Mouse (Mus musculus) megakaryocyte progenitor cell, adult 5-6 weeks (primary cell): ENCODE data around the gene Retnla. TPM values are rescaled to one million over a fixed set of nuclear protein-coding genes. Genes with fewer than 3 reads are reported as not detected.
A peak's percentile ranks its signal among the peaks of the same experiment; 100 is the strongest.

Experiments used
- ATAC-seq: replicated peaks from 2 replicates; pipeline ENCODE4 v1.8.0; 2016; ENCODE audit warnings: mild to moderate bottlenecking, moderate TSS enrichment, inconsistent platforms; ENCODE audit not compliant: poor library complexity
- total RNA-seq, 2 experiments: library from RNA; stranded (forward) in 1 of 2; stranded (reverse) in 1 of 2; fragments of 157-497, 149-512 nt in 1 of 2; fragments of 200-1000 nt in 1 of 2; gene quantifications; 2 replicates each; pipeline versions ENCODE4 v1.2.3 to v1.2.4; 2015 to 2017

Gene Retnla
- total RNA-seq (2015) (not detected in 2 replicates), total RNA-seq (2017) (not detected in 2 replicates)

DNA sequence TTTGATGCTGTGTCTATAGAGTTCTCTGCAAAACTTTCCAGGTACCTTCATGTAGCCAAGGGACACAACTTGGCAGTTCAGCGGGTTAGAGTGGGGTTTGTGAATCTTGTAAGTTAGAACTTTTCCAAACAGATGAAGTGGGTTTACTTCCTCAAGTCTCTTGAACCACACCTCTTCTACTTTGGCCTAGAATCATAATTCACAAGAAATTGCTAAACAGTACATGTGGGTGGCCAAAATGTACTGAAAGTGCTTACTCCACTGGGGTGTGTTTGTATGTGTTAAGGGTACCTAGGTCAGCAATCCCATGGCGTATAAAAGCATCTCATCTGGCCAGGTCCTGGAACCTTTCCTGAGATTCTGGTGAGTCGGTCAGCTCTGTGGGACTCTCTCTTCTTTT, at the start of gene Retnla:
Retnla (plus strand) TSS at position 286 of the 400 bp plus-strand sequence.
- no peak for ATAC-seq

DNA sequence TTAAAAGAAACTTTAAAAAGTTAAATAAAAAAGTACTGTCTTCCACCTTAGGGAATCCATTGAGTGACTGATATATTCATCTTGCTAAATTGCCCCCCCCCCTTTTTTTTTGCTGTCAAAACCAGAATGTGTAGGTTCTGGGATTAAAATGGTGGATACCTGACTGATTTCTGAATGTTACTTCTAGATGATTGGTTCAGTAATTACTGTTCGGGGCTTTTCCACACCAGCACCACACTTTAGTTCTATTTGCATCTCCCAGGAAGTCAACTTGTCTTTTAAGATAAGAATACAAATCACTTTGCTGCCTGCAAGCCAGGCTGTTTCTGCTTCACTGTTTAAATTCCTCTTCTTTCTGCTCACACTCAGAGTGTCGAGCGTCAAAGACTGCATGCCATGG, 44.1 kb upstream of the Retnla start:
- ATAC-seq, result no peak

- ATAC-seq, result peak; percentile 73
Observed at GRCm38 (mm10) chr16:48799470-48799869, 42.9 kb upstream of the Retnla start.

DNA sequence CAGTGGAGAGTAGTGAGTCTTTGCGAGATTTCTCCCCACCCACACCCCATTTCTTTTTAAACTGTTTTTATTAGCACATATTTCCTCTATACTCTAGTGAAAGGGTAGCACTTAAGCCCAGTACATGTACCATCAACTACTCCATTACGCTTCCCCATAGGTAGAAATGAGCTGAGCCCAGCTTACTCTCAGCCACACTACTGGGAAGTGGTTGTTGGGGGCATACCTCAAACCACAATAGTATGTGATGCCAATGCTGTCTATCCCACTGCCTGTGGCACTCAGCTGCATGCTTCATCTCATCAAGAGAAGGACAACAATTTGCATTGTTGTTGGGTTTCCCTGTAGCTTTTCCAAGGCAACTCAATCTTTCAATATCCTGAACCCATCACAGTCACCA, 41.4 kb upstream of the Retnla start:
- ATAC-seq, result peak; percentile 90

DNA sequence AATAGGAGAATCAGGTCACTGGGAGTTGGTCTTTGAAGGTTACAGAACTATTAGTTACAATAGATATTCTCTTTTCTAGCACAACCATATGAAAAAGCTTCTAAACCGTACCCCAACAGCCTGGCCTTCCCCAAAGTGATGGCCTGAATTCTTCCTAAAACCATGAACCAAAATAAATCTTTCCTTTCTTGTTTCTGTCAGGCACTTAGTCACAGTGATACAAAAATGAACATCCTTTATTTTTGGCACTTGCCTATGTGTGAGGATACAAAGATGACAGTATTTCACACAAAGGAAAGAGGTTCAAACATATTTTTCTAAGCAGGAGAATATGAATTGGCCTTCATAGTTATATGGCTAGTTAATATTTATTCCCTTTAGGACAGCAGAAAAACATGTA, 36.9 kb upstream of the Retnla start:
- ATAC-seq, result no peak

DNA sequence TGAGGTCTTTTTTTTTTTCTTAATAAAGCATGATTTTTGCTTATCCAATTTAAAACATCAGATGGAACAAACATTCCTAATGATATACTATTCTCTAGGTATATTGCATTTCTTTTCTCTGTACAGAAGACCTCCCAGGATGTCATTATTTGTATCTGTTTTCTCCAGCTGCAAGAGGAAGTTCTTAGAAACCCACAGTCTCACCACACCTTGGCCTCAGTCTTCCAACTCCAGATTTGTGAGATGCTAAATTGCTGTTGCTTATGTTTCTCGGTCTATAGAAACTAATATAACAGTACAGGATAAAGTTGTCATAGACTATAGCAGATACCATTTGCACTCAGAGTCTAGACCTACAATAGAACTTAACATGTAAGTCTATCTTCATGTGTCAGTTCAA, 35.8 kb upstream of the Retnla start:
- ATAC-seq, result 0 out of 2 replicates have a peak, but pooled peaks have one; percentile 39

DNA sequence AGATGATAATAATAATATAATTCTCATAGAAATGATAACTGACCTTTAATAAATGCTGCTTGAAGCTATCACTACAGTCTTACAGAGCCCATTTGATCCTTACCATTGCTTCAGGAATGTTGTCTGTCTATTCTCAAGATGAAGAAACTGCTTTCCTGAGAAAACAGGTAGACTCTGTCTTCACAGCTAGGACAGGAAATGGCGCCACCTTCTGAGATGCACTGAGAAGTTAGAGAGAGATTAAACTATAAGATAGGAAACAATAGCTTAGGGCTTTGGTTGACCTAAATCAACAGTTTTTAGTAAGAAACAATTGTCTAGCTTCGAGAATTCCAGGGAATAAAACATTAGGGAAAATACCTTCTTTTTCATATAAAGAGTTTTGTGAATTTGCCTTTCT, 33.0 kb upstream of the Retnla start:
- 0 out of 2 replicates have a peak, but pooled peaks have one; percentile 39 for ATAC-seq

DNA sequence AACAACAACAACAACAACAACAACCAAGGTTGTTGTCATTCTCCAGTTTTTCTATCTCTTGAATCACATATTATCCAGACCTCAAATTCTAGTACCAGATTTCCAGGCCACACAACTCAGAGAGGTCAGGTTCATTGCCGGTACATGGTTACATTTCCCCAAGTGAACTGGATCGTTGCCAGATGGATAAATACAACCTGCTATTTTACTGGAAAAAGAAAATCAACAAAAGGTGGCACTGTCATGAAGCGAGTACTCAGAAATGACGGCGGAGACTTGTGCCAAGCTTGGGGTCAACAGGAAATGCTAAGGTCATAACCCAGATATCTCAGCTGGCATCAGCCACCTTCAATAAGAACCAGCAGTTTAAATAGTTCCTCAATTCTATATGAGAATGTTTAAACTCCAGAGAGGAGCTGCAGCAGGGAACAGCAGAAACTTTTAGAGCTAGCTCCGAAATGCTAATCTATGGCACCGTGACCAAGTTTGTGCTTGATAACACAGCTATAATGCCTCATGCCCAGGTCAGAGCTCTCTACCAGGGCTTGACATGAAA, 30.4 kb upstream of the Retnla start:
- peak; percentile 63 for ATAC-seq

- ATAC-seq, result no peak
Observed at GRCm38 (mm10) chr16:48816695-48817094, 25.7 kb upstream of the Retnla start, which contains the start of gene Retnlb. Gene Retnlb (plus strand): TSS chr16:48816856.

GRCm38 (mm10) chr16:48818524-48818923, 23.8 kb upstream of the Retnla start:
- peak; percentile 98 for ATAC-seq

DNA sequence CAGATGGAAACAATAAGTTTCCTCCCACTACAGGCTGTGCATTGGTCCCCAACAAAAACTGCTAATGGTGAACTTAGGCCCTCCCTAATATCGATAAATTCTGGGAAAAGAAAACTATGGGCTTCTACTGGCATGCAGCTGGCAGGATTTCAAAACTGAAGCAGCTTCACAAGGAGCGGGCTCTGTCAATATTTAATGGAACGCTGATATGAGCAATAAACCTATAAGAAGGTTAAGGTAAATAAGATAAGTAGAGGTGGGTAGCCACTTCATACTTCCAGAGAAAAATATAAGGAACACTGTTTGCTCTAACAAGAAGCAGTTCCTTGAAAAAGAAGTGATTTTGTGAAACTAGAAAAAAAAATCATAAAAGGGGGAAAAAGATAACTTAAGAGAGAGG, 15.9 kb upstream of the Retnla start:
- no peak for ATAC-seq

DNA sequence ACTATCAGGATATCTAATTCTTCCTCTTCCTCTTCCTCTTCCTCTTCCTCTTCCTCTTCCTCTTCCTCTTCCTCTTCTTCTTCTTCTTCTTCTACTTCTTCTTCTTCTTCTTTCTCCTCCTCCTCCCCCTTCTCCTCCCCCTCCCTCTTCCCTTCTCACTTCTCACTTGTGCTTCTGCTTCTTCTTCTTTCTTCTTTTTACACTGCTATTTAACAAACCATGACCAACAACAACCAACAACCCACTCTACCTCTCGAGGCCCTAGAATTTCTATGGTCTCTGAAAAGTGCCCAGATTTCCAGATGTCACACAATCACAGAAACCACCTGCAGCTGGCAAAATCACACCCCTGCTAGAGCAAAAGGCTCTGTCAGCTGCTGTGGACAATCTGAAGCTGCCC, 14.7 kb upstream of the Retnla start:
- ATAC-seq, result 0 out of 2 replicates have a peak, but pooled peaks have one; percentile 34

DNA sequence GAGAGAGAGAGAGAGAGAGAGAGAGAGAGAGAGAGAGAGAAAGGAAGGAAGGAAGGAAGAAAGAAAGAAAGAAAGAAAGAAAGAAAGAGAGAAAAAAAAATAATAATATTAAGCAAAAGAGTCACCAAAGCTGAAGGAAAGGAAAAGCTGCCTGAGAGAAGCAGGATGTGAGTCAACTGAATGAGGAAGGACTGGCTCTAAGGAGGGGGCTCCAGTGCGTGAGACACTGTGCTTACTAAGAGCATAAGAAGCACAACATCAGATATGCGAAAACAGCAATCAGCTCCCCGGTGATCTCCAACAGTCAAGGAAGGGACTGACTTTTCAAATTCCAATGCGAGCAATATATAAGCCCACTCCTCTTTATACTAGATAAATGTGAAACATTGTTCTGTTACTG, 13.3 kb upstream of the Retnla start:
- peak; percentile 65 for ATAC-seq

GRCm38 (mm10) chr16:48832055-48832454, 10.3 kb upstream of the Retnla start:
- ATAC-seq, result no peak

DNA sequence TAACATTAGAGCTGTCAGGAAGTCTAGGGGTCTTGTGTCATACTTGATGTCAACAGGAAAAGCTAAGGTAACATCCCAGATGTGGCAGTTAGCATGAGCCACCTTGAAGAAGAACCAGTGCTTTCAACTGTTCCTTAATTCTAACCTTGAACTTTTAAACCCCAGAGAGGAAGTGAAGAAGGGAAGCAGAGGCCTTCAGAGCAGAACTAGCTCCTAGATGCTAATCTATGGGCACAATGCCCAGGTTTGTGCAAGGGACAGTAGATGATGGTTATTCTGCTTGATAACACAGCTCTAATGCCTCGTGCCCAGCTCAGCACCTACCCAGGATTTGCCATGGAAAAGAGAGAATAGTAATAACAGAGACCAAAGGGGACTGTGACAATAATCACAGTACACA, 8.7 kb upstream of the Retnla start:
- peak; percentile 98 for ATAC-seq

DNA sequence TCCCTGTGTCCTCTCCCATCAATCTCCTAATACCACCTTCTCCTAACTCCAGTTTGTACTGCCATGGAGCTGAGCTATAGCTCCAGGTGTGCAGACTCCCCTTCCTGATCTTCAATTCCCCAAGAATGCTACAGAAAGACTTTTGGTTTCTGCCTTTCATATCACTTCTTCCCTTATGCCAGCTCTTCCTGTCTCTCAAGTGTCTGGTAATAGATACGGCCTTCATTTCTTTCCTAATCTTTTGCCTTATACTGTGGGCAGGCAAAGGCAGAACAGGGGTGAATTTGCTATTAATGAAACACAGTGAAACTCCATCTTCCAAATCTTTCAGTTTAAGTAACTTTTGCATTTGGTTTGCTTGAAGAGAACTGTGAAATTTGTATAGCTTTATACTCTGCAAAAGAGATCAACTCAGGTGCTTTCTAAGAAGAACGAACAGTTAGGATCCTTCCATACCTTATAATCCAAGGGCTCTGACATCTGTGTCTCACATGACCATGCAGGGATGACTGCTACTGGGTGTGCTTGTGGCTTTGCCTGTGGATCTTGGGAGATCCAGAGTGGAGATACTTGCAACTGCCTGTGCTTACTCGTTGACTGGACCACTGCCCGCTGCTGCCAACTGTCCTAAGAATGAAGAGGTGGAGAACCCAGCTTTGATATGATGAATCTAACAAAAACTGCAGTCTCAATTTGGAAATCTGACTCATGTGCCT, 1.5 kb downstream of the Retnla start:
- ATAC-seq, result peak; percentile 61

DNA sequence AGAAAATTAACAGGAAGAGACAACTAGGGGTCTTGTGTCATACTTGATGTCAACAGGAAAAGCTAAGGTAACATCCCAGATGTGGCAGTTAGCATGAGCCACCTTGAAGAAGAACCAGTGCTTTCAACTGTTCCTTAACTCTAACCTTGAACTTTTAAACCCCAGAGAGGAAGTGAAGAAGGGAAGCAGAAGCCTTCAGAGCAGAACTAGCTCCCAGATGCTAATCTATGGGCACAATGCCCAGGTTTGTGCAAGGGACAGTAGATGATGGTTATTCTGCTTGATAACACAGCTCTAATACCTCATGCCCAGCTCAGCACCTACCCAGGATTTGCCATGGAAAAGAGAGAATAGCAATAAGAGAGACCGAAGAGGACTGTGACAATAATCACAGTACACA, 22.7 kb downstream of the Retnla start:
- ATAC-seq, result peak; percentile 87

DNA sequence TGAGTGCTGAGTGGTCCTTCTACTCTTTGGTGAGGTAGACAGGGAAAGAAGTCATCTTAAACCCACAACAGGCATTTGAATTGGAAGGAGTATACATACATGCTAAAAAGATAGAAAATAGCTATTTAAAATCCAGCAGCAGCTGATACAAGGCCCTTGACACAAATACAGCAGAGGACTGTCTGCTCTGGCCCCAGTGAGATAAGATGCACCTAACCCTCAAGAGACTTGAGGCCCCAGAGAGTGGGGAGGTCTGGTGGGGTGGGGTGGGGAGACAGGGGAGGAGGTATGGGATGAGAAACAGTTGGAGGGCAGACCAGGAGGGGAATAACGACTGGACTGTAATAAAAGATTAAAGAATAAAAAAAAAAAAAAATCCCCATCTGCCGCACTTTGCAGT, 25.3 kb downstream of the Retnla start:
- ATAC-seq, result no peak

DNA sequence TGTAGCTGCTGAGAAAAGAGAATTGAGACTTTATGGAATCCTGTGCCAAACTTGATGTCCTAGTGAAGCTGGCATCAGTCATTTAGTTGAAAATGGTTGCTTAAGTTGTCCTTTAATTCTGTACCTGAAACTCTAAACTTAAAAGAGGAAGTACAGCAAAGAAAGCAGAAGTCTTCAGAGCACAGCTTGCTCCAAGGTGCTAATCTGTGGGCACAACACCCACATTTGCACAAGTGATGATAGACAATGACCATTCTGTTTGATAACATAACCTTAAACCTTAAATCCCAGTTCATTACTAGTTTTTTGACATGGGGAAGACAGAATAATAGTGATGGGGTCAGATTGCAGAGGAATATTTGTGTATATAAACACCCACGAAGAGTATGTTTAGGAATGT, 26.3 kb downstream of the Retnla start:
- ATAC-seq, result peak; percentile 65

- no peak for ATAC-seq
Observed at GRCm38 (mm10) chr16:48869671-48870070, 27.3 kb downstream of the Retnla start.

DNA sequence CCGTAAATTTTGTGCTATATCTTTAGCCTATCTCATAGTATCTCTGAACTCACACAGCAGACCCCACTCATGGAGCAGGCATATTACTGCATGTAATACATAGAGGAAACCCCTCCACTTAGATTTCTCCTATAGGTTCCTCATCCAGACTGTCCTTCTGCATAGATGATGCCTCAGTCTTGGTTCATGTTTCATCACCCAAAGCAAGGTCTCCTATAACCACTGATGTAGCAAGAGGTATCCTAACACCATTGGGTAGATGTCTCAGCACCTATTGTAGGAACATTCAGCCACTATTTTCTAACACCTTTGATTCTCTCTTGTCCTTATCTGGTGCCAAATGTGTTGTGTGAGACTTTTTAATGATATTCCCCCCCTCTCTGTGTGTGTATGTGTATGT, 29.4 kb downstream of the Retnla start:
- ATAC-seq, result peak; percentile 73

DNA sequence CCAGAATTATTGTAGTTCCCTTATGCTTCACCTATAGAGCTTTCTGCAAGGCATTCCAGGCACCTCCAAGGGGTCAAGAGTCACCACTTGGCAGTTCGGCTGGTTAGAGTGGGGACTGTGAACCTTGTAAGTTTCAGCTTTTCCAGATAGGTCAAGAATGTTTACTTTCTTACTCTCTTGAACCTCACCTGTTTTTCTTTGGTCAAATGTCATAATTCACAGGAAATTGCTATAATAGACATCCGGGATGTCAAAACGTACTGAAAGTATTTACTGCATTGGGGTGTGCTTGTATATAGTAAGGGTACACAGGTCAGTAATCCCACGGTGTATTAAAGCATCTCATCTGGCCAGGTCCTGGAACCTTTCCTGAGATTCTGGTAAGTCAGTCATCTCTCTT, 30.0 kb downstream of the Retnla start, which contains the start of gene Retnlg:
Retnlg (plus strand) TSS at position 301 of the 400 bp plus-strand sequence.
- ATAC-seq, result no peak; the same call in 1 of the 2 replicates
